Mouse (Mus musculus) stomach, postnatal 0 days (tissue): ENCODE measurements at regions not wholly inside any gene's neighbourhood (a gene's known extent, or its start where the extent isn't known, plus 50 kb on each side); places are given as distances from the start of the nearest gene placed in this dataset.

Source experiments
- CTCF ChIP-seq: IDR thresholded peaks from 2 replicates; pipeline ENCODE4 v1.5.1; 2016; ENCODE audit warnings: antibody characterized with exemption, low read depth, mild to moderate bottlenecking, moderate library complexity
- EP300 ChIP-seq: optimal IDR thresholded peaks from 2 replicates; pipeline ENCODE3; 2016; ENCODE audit warnings: antibody characterized with exemption

GRCm38 (mm10) chr12:73482858-73483257, 63.3 kb downstream of the Tmem30b start:
- no peak for TF ChIP-seq CTCF
- no peak for TF ChIP-seq EP300
